Mouse (Mus musculus) common myeloid progenitor, adult 5-6 weeks (primary cell): ENCODE data around the gene Lrrc34. TPM values are rescaled to one million over a fixed set of nuclear protein-coding genes. Genes with fewer than 3 reads are reported as not detected.

Experiments used
- ATAC-seq: replicated peaks from 2 replicates; pipeline ENCODE4 v1.8.0; 2016; ENCODE audit warnings: low read depth, mild to moderate bottlenecking, moderate TSS enrichment, inconsistent platforms; ENCODE audit not compliant: poor library complexity, severe bottlenecking
- total RNA-seq: library from RNA; stranded (forward); fragments of 200-1000, 187-1606 nt; gene quantifications from 2 replicates; pipeline ENCODE4 v1.2.3, GENCODE M21; 2017

Gene Lrrc34
- total RNA-seq, 1 experiment from 2014 or later = not detected

- ATAC-seq = peak; percentile 19
Observed at GRCm38 (mm10) chr3:30601175-30601574, 46.5 kb downstream of the Lrrc34 start.

- no peak for ATAC-seq
Observed at GRCm38 (mm10) chr3:30600717-30601116, 47.0 kb downstream of the Lrrc34 start.

DNA sequence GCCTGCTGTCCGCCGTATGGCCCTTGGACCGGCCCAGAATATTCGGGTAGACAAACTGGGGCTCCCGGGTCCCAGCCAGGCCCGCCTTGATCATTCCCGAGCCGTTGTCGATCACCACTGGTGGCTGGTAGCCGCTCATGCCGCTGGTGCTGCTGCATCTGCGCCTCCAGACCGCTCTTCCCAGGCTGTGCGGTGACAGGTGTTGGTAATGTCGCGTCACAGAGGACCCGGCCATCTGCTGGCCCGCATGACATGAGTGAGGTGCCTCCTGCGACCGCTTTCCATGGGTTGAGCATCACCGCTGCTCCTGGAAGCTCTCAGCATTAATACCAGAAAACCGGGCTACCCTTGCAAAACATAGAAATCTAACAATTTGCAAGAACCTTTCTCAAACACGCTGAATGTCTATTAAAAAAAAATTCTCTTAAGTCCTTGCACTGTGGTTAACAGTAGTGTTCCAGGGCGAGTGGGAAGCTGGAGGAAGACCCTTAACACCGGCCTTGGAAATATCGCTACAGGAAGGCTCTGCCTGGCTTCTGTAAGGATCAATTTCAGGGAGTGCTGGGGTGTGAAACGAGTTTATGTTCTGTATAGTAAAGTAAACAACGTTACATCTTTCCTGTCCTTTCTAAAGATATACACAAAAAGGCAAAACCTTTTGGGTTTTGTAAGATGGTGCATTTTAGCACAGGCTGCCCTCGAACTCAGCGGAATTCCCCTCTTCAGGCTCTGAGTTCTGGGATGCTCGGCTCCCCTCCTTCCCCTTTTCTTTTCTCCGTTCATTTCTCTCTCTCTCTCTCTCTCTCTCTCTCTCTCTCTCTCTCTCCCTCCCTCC is 47.7 kb downstream of the Lrrc34 start, which contains the start of gene Actrt3:
Gene Actrt3, minus strand, starts transcription at position 229 of the 835 bp plus-strand sequence.
- no peak for ATAC-seq

GRCm38 (mm10) chr3:30597271-30597670 is 50.4 kb downstream of the Lrrc34 start:
- ATAC-seq = no peak

DNA sequence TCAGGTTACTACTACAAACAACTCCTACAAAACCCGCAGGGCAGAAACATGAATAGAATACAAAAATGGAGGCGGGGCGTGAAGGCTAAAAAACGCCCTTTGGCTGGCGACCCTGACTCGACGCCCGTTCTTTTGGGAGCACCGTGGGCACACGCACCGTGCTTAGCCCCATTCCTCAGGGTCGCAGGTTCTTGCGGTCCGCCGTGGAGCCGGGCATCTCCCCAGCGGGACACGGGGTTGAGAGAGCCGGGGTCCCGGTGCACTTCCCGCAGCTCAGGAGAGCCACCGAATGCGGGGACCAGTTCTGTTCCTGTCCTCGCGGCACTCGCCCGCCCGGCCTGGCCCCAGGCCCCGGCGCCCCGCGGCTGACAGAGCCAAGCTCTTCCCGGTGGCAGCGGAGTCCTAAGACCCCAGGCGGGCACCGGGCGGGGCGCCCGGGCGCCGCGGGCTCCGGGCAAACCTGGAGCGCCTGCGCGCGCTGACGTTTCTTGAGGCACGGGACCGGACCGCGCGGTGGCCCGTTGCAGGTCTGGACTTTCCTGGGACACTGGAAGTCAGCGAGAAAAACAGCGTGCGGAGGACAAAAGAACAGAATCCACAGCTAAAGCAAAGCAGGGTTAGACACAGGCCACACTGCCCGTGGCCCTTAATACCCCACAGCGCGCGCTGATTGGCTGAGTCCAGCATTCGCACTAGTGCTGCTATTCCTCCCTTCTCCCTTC is 52.4 kb downstream of the Lrrc34 start:
- peak; percentile 15; the same call in 1 of the 2 replicates for ATAC-seq

GRCm38 (mm10) chr3:30593719-30594485 is 53.8 kb downstream of the Lrrc34 start:
- ATAC-seq = peak; percentile 81

- peak; percentile 68 for ATAC-seq
Observed at GRCm38 (mm10) chr3:30592418-30592853, 55.2 kb downstream of the Lrrc34 start.

DNA sequence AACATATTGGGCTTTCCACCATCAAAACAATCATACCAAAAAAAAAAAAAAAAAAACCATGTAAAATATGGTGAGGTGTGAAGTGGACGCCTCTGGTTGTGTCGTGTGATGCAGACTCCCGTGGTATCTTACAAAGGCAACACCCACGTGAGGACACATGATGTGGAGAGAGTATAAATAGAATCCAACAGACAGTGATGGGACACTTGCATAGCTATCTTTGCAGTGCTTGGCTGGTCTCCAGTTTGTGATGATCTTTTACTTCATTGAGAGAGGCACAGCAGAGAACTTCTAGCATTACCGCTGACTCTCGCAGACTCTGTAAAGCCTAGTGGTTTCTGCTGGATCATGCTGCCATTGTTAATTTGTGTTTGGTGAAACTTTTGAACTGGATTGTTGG is 58.8 kb downstream of the Lrrc34 start:
- no peak for ATAC-seq

Other genes with a start within 250 kb of the Lrrc34 start
- gene Mecom, start 99.9 kb downstream of the Lrrc34 start, total RNA-seq = 3.9 and 10.8 TPM in 2 replicates
- not detected in 2 replicates for gene Actrt3, start 47.9 kb downstream of the Lrrc34 start, total RNA-seq
- 25.5 and 51.1 TPM in 2 replicates for gene Mynn, start 45.8 kb downstream of the Lrrc34 start, total RNA-seq
- gene Lrriq4, start 3.4 kb downstream of the Lrrc34 start, total RNA-seq = not detected in 2 replicates
- not detected in 2 replicates for gene Lrrc31, start 52.0 kb upstream of the Lrrc34 start, total RNA-seq
- gene Samd7, start 98.4 kb upstream of the Lrrc34 start, total RNA-seq = not detected in 2 replicates
- 88.0 and 105 TPM in 2 replicates for gene Sec62, start 145.0 kb upstream of the Lrrc34 start, total RNA-seq
- gene Gpr160, start 208.1 kb upstream of the Lrrc34 start, total RNA-seq = 13.0 and 23.2 TPM in 2 replicates